Mouse (Mus musculus) midbrain, embryonic 11.5 days (tissue): ENCODE data around the gene Eri3. TPM values are rescaled to one million over a fixed set of nuclear protein-coding genes. Genes with fewer than 3 reads are reported as not detected.
A peak's percentile ranks its signal among the peaks of the same experiment; 100 is the strongest.

Experiments used
- ATAC-seq: fragments of 200-750 bp; cut with Nextera tagmentation; 2 replicates; pipeline ENCODE4 v1.8.0; 2017; ENCODE audit warnings: moderate TSS enrichment, moderate library complexity; ENCODE audit not compliant: low FRiP score
- DNase-seq: peaks from one replicate; pipeline ENCODE4 v3.0.0; 2015; ENCODE audit warnings: low spot score; ENCODE audit errors: missing footprints
- H3K27ac ChIP-seq: fragments of 300-500 bp; sonication (generic); 2 replicates; pipeline ENCODE4 v1.5.1; 2014; ENCODE audit warnings: low read depth, low read length
- H3K27me3 ChIP-seq: fragments of 300-500 bp; sonication (generic); 2 replicates; pipeline ENCODE4 v1.6.1; 2014; ENCODE audit warnings: mild to moderate bottlenecking, low read length, moderate library complexity, mixed read lengths; ENCODE audit not compliant: control insufficient read depth, insufficient read depth
- H3K36me3 ChIP-seq: fragments of 300-500 bp; sonication (generic); 2 replicates; pipeline ENCODE4 v1.6.1; 2014; ENCODE audit warnings: mild to moderate bottlenecking, low read length, moderate library complexity, mixed read lengths; ENCODE audit not compliant: control insufficient read depth, insufficient read depth
- H3K4me1 ChIP-seq: fragments of 300-500 bp; sonication (generic); 2 replicates; pipeline ENCODE4 v1.6.1; 2014; ENCODE audit warnings: low read length; ENCODE audit not compliant: control insufficient read depth, insufficient read depth
- H3K4me2 ChIP-seq: fragments of 300-500 bp; sonication (generic); 2 replicates; pipeline ENCODE4 v1.6.1; 2014; ENCODE audit warnings: mild to moderate bottlenecking, moderate library complexity
- H3K4me3 ChIP-seq: fragments of 300-500 bp; sonication (generic); 2 replicates; pipeline ENCODE4 v1.5.1; 2014; ENCODE audit warnings: low read depth, low read length
- H3K9ac ChIP-seq: fragments of 300-500 bp; sonication (generic); 2 replicates; pipeline ENCODE4 v1.6.1; 2014; ENCODE audit warnings: low read length
- H3K9me3 ChIP-seq: fragments of 300-500 bp; sonication (generic); 2 replicates; pipeline ENCODE4 v1.6.1; 2016; ENCODE audit warnings: low read length; ENCODE audit not compliant: control insufficient read depth
- WGBS: fragments of 180-500 bp; shearing (Covaris S2); extraction: QIAGEN DNeasy Blood & Tissue Kit; methylation state at CpG from one replicate; pipeline ENCODE4 v1.1.7; 2014; 5-methylcytosine and 5-hydroxymethylcytosine counted together
- polyA plus RNA-seq: library from polyadenylated mRNA; unstranded; fragments of >200 nt; fragmentation: Nextera tagmentation; extraction: Ambion mirVana; gene quantifications from 2 replicates; pipeline ENCODE4 v1.2.1, GENCODE M21; 2014

Eri3 gene
- polyA plus RNA-seq, 1 experiment from 2014 or later: 132 TPM

DNA sequence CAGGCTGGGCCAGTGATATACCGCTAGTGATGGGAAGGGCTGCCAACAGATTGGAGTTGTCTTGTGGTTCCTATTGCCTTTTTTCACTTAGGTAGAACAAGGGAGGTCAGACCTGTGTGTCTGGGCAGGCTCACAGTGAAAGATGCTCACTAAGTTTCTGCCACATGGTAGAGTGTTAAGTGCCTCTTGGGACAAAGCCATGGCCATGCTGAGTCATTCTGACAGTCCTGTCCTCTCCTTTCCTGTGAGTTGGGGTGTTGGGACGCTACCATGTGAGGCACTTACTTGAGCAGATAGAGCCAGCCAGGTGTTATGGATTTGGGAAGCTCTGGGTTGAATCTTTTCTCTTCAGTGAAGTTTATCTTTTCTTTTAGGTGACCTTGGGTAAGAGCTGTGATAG is 40.6 kb downstream of the Eri3 start:
- Histone ChIP-seq H3K9me3 (no peaks in the 10 kb centered on the region), H3K27ac (no peak overlapping the region), H3K4me1 (peaks cover 15% of the 10 kb centered on the region), H3K27me3 (0 out of 2 replicates have a peak, but pooled peaks cover 4% of the 10 kb centered on the region), H3K4me3 (no peak overlapping the region), H3K9ac (no peak overlapping the region), H3K4me2 (no peak overlapping the region), H3K36me3 (peaks cover 5% of the 10 kb centered on the region; the same call in 1 of the 2 replicates)
- WGBS: 95% methylated on average over 2 of the region's 2 CpGs
- ATAC-seq (no peak), DNase-seq (no peak)

GRCm38 (mm10) chr4:117592206-117592605 is 42.0 kb downstream of the Eri3 start:
- Histone ChIP-seq H3K4me2 (no peak overlapping the region), H3K27ac (no peak overlapping the region), H3K4me3 (no peak overlapping the region), H3K27me3 (no peaks in the 10 kb centered on the region), H3K36me3 (peaks cover 5% of the 10 kb centered on the region; the same call in 1 of the 2 replicates), H3K9ac (no peak overlapping the region), H3K9me3 (no peaks in the 10 kb centered on the region), H3K4me1 (peaks cover 15% of the 10 kb centered on the region)
- ATAC-seq: no peak
- WGBS: 85% methylated on average over 5 of the region's 5 CpGs
- DNase-seq: no peak

DNA sequence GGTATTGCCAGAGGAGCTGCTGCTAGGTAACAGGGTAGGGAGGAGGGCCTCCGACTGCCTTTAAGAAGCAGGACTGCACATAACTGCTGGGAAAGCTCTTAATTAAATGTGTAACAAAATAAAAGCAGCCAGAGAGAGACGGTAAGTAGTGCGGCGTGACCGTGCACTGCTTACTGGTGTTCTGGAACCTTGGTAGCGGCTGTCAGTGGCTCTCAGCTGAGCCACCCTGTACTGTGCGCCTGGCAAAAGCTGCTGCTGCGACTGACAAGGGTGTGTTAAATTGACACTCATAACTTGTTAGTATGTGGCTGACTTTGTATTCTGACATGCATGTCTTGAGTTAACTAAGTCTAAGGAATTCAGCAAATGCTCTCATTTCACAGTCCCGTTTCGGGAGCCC is 45.1 kb downstream of the Eri3 start:
- Histone ChIP-seq H3K4me1 (no peaks in the 10 kb centered on the region), H3K27me3 (no peaks in the 10 kb centered on the region), H3K4me2 (no peak overlapping the region), H3K27ac (no peak overlapping the region), H3K36me3 (peaks cover 5% of the 10 kb centered on the region; the same call in 1 of the 2 replicates), H3K9ac (no peak overlapping the region), H3K9me3 (no peaks in the 10 kb centered on the region), H3K4me3 (no peak overlapping the region)
- 86% methylated on average over 10 of the region's 10 CpGs for WGBS
- DNase-seq: no peak
- no peak for ATAC-seq

GRCm38 (mm10) chr4:117599986-117600565 is 49.9 kb downstream of the Eri3 start:
- Histone ChIP-seq H3K9ac (no peak overlapping the region), H3K27ac (no peak overlapping the region), H3K4me3 (no peak overlapping the region), H3K27me3 (no peaks in the 10 kb centered on the region), H3K4me1 (peaks cover 7% of the 10 kb centered on the region), H3K4me2 (no peak overlapping the region), H3K36me3 (no peaks in the 10 kb centered on the region), H3K9me3 (no peaks in the 10 kb centered on the region)
- DNase-seq (no peak), ATAC-seq (no peak)
- 57% methylated on average over 7 of the region's 7 CpGs for WGBS

DNA sequence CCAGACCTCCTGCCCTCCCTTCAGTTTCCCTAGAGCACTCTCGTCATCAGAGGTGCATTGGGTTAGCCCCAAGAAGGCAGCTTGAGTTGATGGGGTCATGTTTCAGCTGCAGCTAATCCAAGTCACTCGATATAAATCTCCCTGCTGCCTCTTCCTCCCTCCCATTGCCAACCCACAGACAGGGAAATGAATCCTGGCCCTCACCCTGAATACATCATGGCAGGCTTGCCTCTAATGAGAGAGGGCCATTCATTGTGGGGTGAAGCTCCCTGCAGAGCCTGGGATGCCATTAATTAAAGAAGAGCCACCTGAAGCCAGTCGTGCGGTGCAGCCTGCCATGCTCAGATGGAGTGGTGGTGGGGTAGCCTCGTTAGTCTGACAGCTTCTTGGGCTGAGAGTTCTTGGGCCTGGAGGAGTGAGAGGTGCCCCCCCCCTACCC is 51.2 kb downstream of the Eri3 start:
- no peaks in the 10 kb centered on the region for H3K27me3 ChIP-seq
- H3K27ac ChIP-seq: no peak overlapping the region
- no peak overlapping the region for H3K4me2 ChIP-seq
- 21% methylated on average over 5 of the region's 5 CpGs for WGBS
- H3K4me3 ChIP-seq: no peak overlapping the region
- no peaks in the 10 kb centered on the region for H3K36me3 ChIP-seq
- DNase-seq (no peak), ATAC-seq (0 out of 2 replicates have a peak, but pooled peaks have one; percentile 16)
- H3K4me1 ChIP-seq: peaks cover 18% of the 10 kb centered on the region
- H3K9ac ChIP-seq: no peak overlapping the region
- no peaks in the 10 kb centered on the region for H3K9me3 ChIP-seq

DNA sequence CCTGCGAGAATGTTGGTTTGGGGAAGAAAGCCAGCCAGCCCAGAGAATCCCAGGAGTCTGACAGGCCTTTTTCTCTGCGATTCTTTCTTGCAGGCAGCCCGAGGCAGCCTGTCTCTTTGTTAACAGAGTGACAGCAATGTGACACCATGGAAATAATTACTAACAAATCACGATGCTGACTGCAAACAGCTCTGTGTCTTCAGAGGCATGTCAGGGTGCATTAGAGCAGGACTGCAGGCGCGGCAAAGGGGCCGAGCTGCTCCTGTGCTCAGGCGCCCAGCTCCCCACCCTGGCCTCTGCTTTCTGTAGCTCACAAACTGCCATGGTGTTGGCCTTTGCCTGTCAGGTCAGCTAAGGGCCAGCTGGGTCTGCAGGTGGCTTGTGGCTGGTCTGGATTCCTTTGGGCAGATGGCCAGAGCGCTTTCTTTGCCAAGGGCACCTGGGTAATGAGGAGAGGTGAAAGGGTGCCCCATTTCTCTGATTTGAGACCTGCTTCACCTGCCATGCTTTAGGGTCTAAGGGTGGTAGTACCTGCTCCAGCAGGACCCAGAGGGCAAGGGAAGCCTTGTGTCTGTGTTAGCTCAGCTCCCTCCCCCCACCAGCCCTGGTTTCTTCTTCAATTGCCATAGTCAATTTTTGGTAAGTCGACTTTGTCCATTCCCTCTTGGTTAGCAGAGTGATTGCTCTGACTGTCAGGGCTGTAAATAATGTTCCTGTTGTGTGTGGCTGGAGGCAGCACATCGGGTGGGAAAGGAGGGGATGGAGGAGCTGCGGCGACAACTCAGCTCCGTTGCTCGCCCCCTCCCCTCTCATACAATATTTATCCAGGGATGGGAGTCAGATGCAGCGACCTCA is 55.2 kb downstream of the Eri3 start:
- peak overlapping the region; percentile 53 for H3K27ac ChIP-seq
- no peak overlapping the region for H3K4me2 ChIP-seq
- H3K27me3 ChIP-seq: no peaks in the 10 kb centered on the region
- H3K9me3 ChIP-seq: no peaks in the 10 kb centered on the region
- peak; percentile 84 for DNase-seq
- H3K4me1 ChIP-seq: peaks cover 19% of the 10 kb centered on the region
- H3K36me3 ChIP-seq: no peaks in the 10 kb centered on the region; the same call in 1 of the 2 replicates
- no peak overlapping the region for H3K4me3 ChIP-seq
- no peak overlapping the region; the same call in 1 of the 2 replicates for H3K9ac ChIP-seq
- 33% methylated on average over 16 of the region's 16 CpGs for WGBS
- peak; percentile 47; the same call in 1 of the 2 replicates for ATAC-seq

- WGBS: 23% methylated on average over 1 of the region's 1 CpGs
- no peaks in the 10 kb centered on the region for H3K9me3 ChIP-seq
- H3K4me3 ChIP-seq: no peak overlapping the region
- H3K27ac ChIP-seq: no peak overlapping the region
- H3K27me3 ChIP-seq: no peaks in the 10 kb centered on the region
- no peaks in the 10 kb centered on the region; the same call in 1 of the 2 replicates for H3K36me3 ChIP-seq
- H3K4me2 ChIP-seq: no peak overlapping the region
- H3K9ac ChIP-seq: no peak overlapping the region
- DNase-seq: peak; percentile 86
- H3K4me1 ChIP-seq: peaks cover 19% of the 10 kb centered on the region
- ATAC-seq: peak; percentile 80; the same call in 1 of the 2 replicates
Measured at GRCm38 (mm10) chr4:117605954-117606227, 55.7 kb downstream of the Eri3 start.

GRCm38 (mm10) chr4:117606831-117607610 is 56.9 kb downstream of the Eri3 start:
- Histone ChIP-seq H3K27ac (no peak overlapping the region), H3K36me3 (no peaks in the 10 kb centered on the region; the same call in 1 of the 2 replicates), H3K4me1 (peaks cover 19% of the 10 kb centered on the region), H3K9ac (no peak overlapping the region), H3K4me2 (no peak overlapping the region), H3K9me3 (no peaks in the 10 kb centered on the region), H3K4me3 (no peak overlapping the region), H3K27me3 (no peaks in the 10 kb centered on the region)
- ATAC-seq: no peak
- DNase-seq: peak; percentile 64
- 90% methylated on average over 5 of the region's 5 CpGs for WGBS
